Comparison of ENCODE assay signal across 11 mouse cellular contexts in the genomic region with DNA sequence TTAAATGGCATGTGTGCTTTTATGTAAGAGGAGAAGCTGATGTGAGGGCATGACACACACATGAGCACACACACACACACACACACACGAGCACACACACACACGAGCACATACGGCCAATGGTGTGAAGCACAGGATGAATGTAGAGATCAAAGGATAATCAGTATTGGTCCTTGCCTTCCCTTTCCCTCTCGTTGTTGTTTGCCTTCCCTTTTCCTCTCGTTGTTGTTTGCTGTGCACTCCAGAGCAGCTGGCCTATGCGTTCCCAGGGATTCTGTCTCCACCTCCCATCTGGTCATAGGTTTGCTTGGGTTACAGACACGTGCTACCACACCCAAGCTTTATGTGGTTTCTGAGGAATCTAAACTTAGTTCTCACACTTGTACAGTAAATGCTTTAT.
A peak's percentile ranks its signal among the peaks of the same experiment; 100 is the strongest.
DNase-seq lines count a peak whose midpoint lies in the region; ATAC-seq and TF ChIP-seq lines count a peak whose summit lies in the region.
"Had no signal": no experiment of that assay in that cellular context is flagged by ENCODE, and none has a peak within 500 bp of the region (broad histone marks: within the 10 kb centered on the region; RNA-seq: fewer than 3 reads in every experiment).

No protein-coding gene starts in this region.

- H3K4me2 ChIP-seq in forebrain, embryonic 16.5 days (ENCODE audit: low read length) = no peak overlapping the region
- no peak overlapping the region for H3K4me2 ChIP-seq in midbrain, embryonic 16.5 days (ENCODE audit: low read length)
- H3K4me2 ChIP-seq: heart, embryonic 15.5 days had no signal

- no peaks in the 10 kb centered on the region for H3K79me3 ChIP-seq in C2C12 (ENCODE audit: low read depth)

- no peak overlapping the region for H3K27ac ChIP-seq in forebrain, embryonic 16.5 days (ENCODE audit: low read length)
- H3K27ac ChIP-seq in midbrain, embryonic 16.5 days (ENCODE audit: low read length) = 0 out of 2 replicates have a peak overlapping the region, but pooled peaks have one; percentile 28
- H3K27ac ChIP-seq: heart, embryonic 15.5 days; macrophage had no signal

- TF ChIP-seq CTCF in C2C12 (IDR thresholded peaks at IDR 0.05; ENCODE audit: control insufficient read depth, insufficient read depth, insufficient read length) = no peak

- no peaks in the 10 kb centered on the region for H3K36me3 ChIP-seq in C2C12 (ENCODE audit: control insufficient read depth, insufficient read depth)
- H3K36me3 ChIP-seq in forebrain, embryonic 16.5 days (ENCODE audit: control insufficient read depth, insufficient read depth) = no peaks in the 10 kb centered on the region
- H3K36me3 ChIP-seq in midbrain, embryonic 16.5 days (ENCODE audit: control insufficient read depth, insufficient read depth, low read length) = no peaks in the 10 kb centered on the region
- H3K36me3 ChIP-seq: heart, embryonic 15.5 days had no signal

- no peak for DNase-seq in frontal cortex, postnatal 10 days (ENCODE audit: low spot score in 2 of 2)
- DNase-seq in layer of hippocampus, postnatal 10 days (ENCODE audit: low spot score in 2 of 2) = no peak
- no peak for DNase-seq in embryo, embryonic 10 days (ENCODE audit: low spot score)
- DNase-seq in heart, adult 8-10 months (ENCODE audit: low spot score) = no peak
- DNase-seq: kidney, adult 2 months had no signal

- no peaks in the 10 kb centered on the region for H3K27me3 ChIP-seq in C2C12 (ENCODE audit: control insufficient read depth, insufficient read depth, insufficient read length)
- no peaks in the 10 kb centered on the region for H3K27me3 ChIP-seq in forebrain, embryonic 16.5 days (replicated peaks; ENCODE audit: control insufficient read depth, insufficient read depth, low read length)
- no peaks in the 10 kb centered on the region for H3K27me3 ChIP-seq in midbrain, embryonic 16.5 days (ENCODE audit: control insufficient read depth, insufficient read depth, low read depth, low read length)

- H3K9me3 ChIP-seq in forebrain, embryonic 16.5 days (ENCODE audit: control insufficient read depth, low read length) = peaks cover 4% of the 10 kb centered on the region; the same call in 1 of the 2 replicates
- no peaks in the 10 kb centered on the region for H3K9me3 ChIP-seq in midbrain, embryonic 16.5 days (replicated peaks; ENCODE audit: control insufficient read depth, low read length, poor library complexity, severe bottlenecking)
- H3K9me3 ChIP-seq: heart, embryonic 15.5 days had no signal

- no peaks in the 10 kb centered on the region for H3K79me2 ChIP-seq in C2C12 (ENCODE audit: control insufficient read depth, insufficient read depth)

- H3K4me1 ChIP-seq in forebrain, embryonic 16.5 days (replicated peaks; ENCODE audit: control insufficient read depth, insufficient read depth, low read length) = peaks cover 52% of the 10 kb centered on the region
- peaks cover 35% of the 10 kb centered on the region for H3K4me1 ChIP-seq in midbrain, embryonic 16.5 days (ENCODE audit: control insufficient read depth, insufficient read depth, low read length)

- 37% methylated on average over 7 of the region's 7 CpGs for WGBS in forebrain, embryonic 16.5 days
- WGBS in midbrain, embryonic 16.5 days = 38% methylated on average over 7 of the region's 7 CpGs

- ATAC-seq in frontal cortex, adult (ENCODE audit: low TSS enrichment) = peak; percentile 41; the same call in 1 of the 2 replicates
- no peak for ATAC-seq in forebrain, embryonic 16.5 days
- ATAC-seq in midbrain, embryonic 16.5 days = no peak

- no peak overlapping the region for H3K4me3 ChIP-seq in C2C12 (ENCODE audit: insufficient read depth, poor library complexity, severe bottlenecking)
- H3K4me3 ChIP-seq in forebrain, embryonic 16.5 days (replicated peaks; ENCODE audit: low read length) = no peak overlapping the region
- H3K4me3 ChIP-seq in midbrain, embryonic 16.5 days (ENCODE audit: low read depth, low read length) = no peak overlapping the region
- H3K4me3 ChIP-seq: heart, embryonic 15.5 days had no signal

- H3ac ChIP-seq in C2C12 (ENCODE audit: control insufficient read depth, insufficient read length, low read depth) = no peak overlapping the region

- H3K9ac ChIP-seq in forebrain, embryonic 16.5 days (replicated peaks; ENCODE audit: low read depth, low read length) = 0 out of 2 replicates have a peak overlapping the region, but pooled peaks have one; percentile 4
- 0 out of 2 replicates have a peak overlapping the region, but pooled peaks have one; percentile 11 for H3K9ac ChIP-seq in midbrain, embryonic 16.5 days (ENCODE audit: low read depth, low read length)
- H3K9ac ChIP-seq: heart, embryonic 15.5 days had no signal

TF ChIP-seq in C2C12, 6 proteins besides CTCF, POLR2A, EP300 and RAD21:
- peak; percentile 25 for TF ChIP-seq USF1 (IDR thresholded peaks at IDR 0.05; ENCODE audit: low read depth)
- TF ChIP-seq MYOG (IDR thresholded peaks at IDR 0.05; ENCODE audit: control insufficient read depth, extremely low read depth, insufficient read length) = no peak
TF ChIP-seq in C2C12: peak in this region for 1.
